Mouse (Mus musculus): ENCODE measurements around the gene Edaradd.

The Edaradd gene

GRCm38 (mm10) chr13:12460443-12460842, 59.8 kb downstream of the Edaradd start:
- DNase-seq = peak; percentile 72 to 77

GRCm38 (mm10) chr13:12456711-12457110, 63.5 kb downstream of the Edaradd start:
- no peak for DNase-seq

- no peak for DNase-seq
These were observed 65.4 kb downstream of the Edaradd start for GRCm38 (mm10) chr13:12454686-12455390.

- DNase-seq = no peak
These were observed 67.1 kb downstream of the Edaradd start for GRCm38 (mm10) chr13:12453150-12453549.

- DNase-seq = no peak
These were observed 78.1 kb downstream of the Edaradd start for GRCm38 (mm10) chr13:12442008-12442587.

- no peak for DNase-seq
These were observed 79.4 kb downstream of the Edaradd start for GRCm38 (mm10) chr13:12440813-12441212.

GRCm38 (mm10) chr13:12439586-12439985, 80.7 kb downstream of the Edaradd start:
- no peak for DNase-seq

- no peak for DNase-seq
These were observed 86.4 kb downstream of the Edaradd start for GRCm38 (mm10) chr13:12433843-12434242.

GRCm38 (mm10) chr13:12428556-12428955, 91.7 kb downstream of the Edaradd start:
- no peak for DNase-seq

All from thymus, postnatal 36 days (tissue).